Mouse (Mus musculus) left cerebral cortex, postnatal 36 days (tissue): Measurements from ENCODE around the gene Zdhhc19. TPM values are rescaled to one million over a fixed set of nuclear protein-coding genes. Genes with fewer than 3 reads are reported as not detected.

Experiments
- DNase-seq, 2 experiments: peaks; one replicate each; pipeline ENCODE4 v3.0.0; 2021 to 2022; ENCODE audit warnings: low spot score in 2 of 2, mixed read lengths in 1 of 2
- intact Hi-C: fragments of 180-260 bp; cut with DNase I; formaldehyde crosslinking; loops from one replicate; pipeline ENCODE4 v1.15.1; 2025
- total RNA-seq, 2 experiments: library from RNA; stranded (reverse); gene quantifications; 2 replicates each; pipeline ENCODE4 v1.2.3; 2021

Zdhhc19 gene
- total RNA-seq, 2 experiments from 2014 or later, result not detected

- DNase-seq, result no peak
- intact Hi-C loops, result no loop called here
Observed at GRCm38 (mm10) chr16:32511338-32511734, 15.3 kb downstream of the Zdhhc19 start.

GRCm38 (mm10) chr16:32511827-32512490 lies 15.9 kb downstream of the Zdhhc19 start:
- intact Hi-C loops, result no loop called here
- no peak for DNase-seq

- DNase-seq, result no peak
- intact Hi-C loops, result no loop called here
Observed at GRCm38 (mm10) chr16:32512921-32513320, 16.9 kb downstream of the Zdhhc19 start.

GRCm38 (mm10) chr16:32513401-32513800 lies 17.3 kb downstream of the Zdhhc19 start:
- DNase-seq, result no peak
- intact Hi-C loops, result no loop called here

GRCm38 (mm10) chr16:32513948-32514347 lies 17.9 kb downstream of the Zdhhc19 start:
- intact Hi-C loops, result no loop called here
- DNase-seq, result no peak

GRCm38 (mm10) chr16:32516006-32516962 lies 20.2 kb downstream of the Zdhhc19 start:
- intact Hi-C loops, result loop anchor here (1.0 kb wide), 1 partner anchor 92 kb away; the partner anchor contains the start of gene Tfrc
- peak; percentile 82 to 84 for DNase-seq

GRCm38 (mm10) chr16:32517785-32518481 lies 21.9 kb downstream of the Zdhhc19 start:
- intact Hi-C loops, result no loop called here

GRCm38 (mm10) chr16:32519656-32520371 lies 23.7 kb downstream of the Zdhhc19 start:
- DNase-seq, result no peak
- intact Hi-C loops, result no loop called here

More at GRCm38 (mm10) chr16:32517785-32518481, 21.9 kb downstream of the Zdhhc19 start:
- no peak for DNase-seq

- DNase-seq, result no peak
- intact Hi-C loops, result no loop called here
Observed at GRCm38 (mm10) chr16:32520372-32520748, 24.3 kb downstream of the Zdhhc19 start.

- DNase-seq, result no peak
- intact Hi-C loops, result no loop called here
Observed at GRCm38 (mm10) chr16:32522578-32523194, 26.6 kb downstream of the Zdhhc19 start.

- intact Hi-C loops, result no loop called here
- DNase-seq, result peak in 1 of 2 experiments; percentile 26
Observed at GRCm38 (mm10) chr16:32523462-32524243, 27.6 kb downstream of the Zdhhc19 start.

- intact Hi-C loops, result no loop called here
- no peak for DNase-seq
Observed at GRCm38 (mm10) chr16:32524244-32524615, 28.2 kb downstream of the Zdhhc19 start.

- intact Hi-C loops, result no loop called here
- no peak for DNase-seq
Observed at GRCm38 (mm10) chr16:32526906-32527305, 30.8 kb downstream of the Zdhhc19 start.

GRCm38 (mm10) chr16:32532878-32533826 lies 37.1 kb downstream of the Zdhhc19 start:
- DNase-seq, result no peak
- intact Hi-C loops, result no loop called here

- no peak for DNase-seq
- intact Hi-C loops, result no loop called here
Observed at GRCm38 (mm10) chr16:32535157-32535751, 39.2 kb downstream of the Zdhhc19 start.

- intact Hi-C loops, result no loop called here
- DNase-seq, result no peak
Observed at GRCm38 (mm10) chr16:32537867-32538660, 42.0 kb downstream of the Zdhhc19 start.
